Mouse (Mus musculus) small intestine, adult 2 months (tissue): ENCODE data around the gene Ttc28. TPM values are rescaled to one million over a fixed set of nuclear protein-coding genes. Genes with fewer than 3 reads are reported as not detected.

Experiments used
- H3K27ac ChIP-seq: fragments of 200-500 bp; 2 replicates; pipeline ENCODE4 v1.5.1; 2012; ENCODE audit warnings: low read depth, low read length, control low read depth, inconsistent platforms; ENCODE audit not compliant: insufficient read depth
- H3K27me3 ChIP-seq: fragments of 200-500 bp; 2 replicates; pipeline ENCODE4 v1.6.1; 2012; ENCODE audit warnings: mild to moderate bottlenecking, moderate library complexity, low read length, inconsistent platforms; ENCODE audit not compliant: control insufficient read depth, insufficient read depth
- H3K36me3 ChIP-seq: fragments of 200-500 bp; 2 replicates; pipeline ENCODE4 v1.6.1; 2012; ENCODE audit warnings: mild to moderate bottlenecking, low read length, control low read depth, inconsistent platforms; ENCODE audit not compliant: control insufficient read depth, insufficient read depth
- H3K4me1 ChIP-seq: fragments of 200-500 bp; 2 replicates; pipeline ENCODE4 v1.6.1; 2012; ENCODE audit warnings: low read length, inconsistent platforms, mixed read lengths; ENCODE audit not compliant: control insufficient read depth, insufficient read depth, insufficient read length
- H3K4me3 ChIP-seq: fragments of 200-500 bp; 2 replicates; pipeline ENCODE4 v1.5.1; 2012; ENCODE audit warnings: low read depth, mild to moderate bottlenecking, control low read depth, inconsistent platforms, low read length, moderate library complexity
- CTCF ChIP-seq: fragments of 200-500 bp; IDR thresholded peaks from 2 replicates; pipeline ENCODE4 v1.5.1; 2012; ENCODE audit warnings: low read depth, mild to moderate bottlenecking, control low read depth, inconsistent platforms, low read length, moderate library complexity, mixed read lengths; ENCODE audit not compliant: insufficient replicate concordance, insufficient read length; ENCODE audit errors: extremely low read depth
- POLR2A ChIP-seq: fragments of 200-500 bp; IDR thresholded peaks from 2 replicates; pipeline ENCODE4 v1.6.1; 2012; ENCODE audit warnings: low read depth, mild to moderate bottlenecking, control low read depth, inconsistent platforms, low read length, moderate library complexity
- WGBS: fragments of 180-500 bp; shearing (Covaris S2); methylation state at CpG from one replicate; pipeline ENCODE4 v1.1.7; 2018; 5-methylcytosine and 5-hydroxymethylcytosine counted together
- polyA plus RNA-seq: library from polyadenylated mRNA; depleted of rRNA; stranded (reverse); fragments of >200 nt; gene quantifications from 2 replicates; pipeline ENCODE4 v1.2.3, GENCODE M21; 2012

The Ttc28 gene
- polyA plus RNA-seq, 1 experiment, result 3.2 TPM

- WGBS, result 63% methylated on average over 1 of the region's 1 CpGs
- no peaks in the 10 kb centered on the region for H3K27me3 ChIP-seq
These were observed 10.3 kb downstream of the Ttc28 start for GRCm38 (mm10) chr5:110889945-110890344.

GRCm38 (mm10) chr5:110890561-110890960, 11.0 kb downstream of the Ttc28 start:
- no peak overlapping the region for H3K4me3 ChIP-seq
- no peaks in the 10 kb centered on the region for H3K36me3 ChIP-seq
- WGBS, result 90% methylated on average over 3 of the region's 3 CpGs
- H3K27ac ChIP-seq, result no peak overlapping the region
- no peak for TF ChIP-seq POLR2A
- no peak for TF ChIP-seq CTCF
- H3K4me1 ChIP-seq, result no peaks in the 10 kb centered on the region
- H3K27me3 ChIP-seq, result no peaks in the 10 kb centered on the region

More at GRCm38 (mm10) chr5:110889945-110890344, 10.3 kb downstream of the Ttc28 start:
- no peak overlapping the region for H3K27ac ChIP-seq
- no peak overlapping the region for H3K4me3 ChIP-seq
- TF ChIP-seq CTCF (no peak), POLR2A (no peak)
- no peaks in the 10 kb centered on the region for H3K4me1 ChIP-seq
- H3K36me3 ChIP-seq, result no peaks in the 10 kb centered on the region

GRCm38 (mm10) chr5:110897114-110897788, 17.6 kb downstream of the Ttc28 start:
- TF ChIP-seq CTCF (no peak), POLR2A (no peak)
- no peaks in the 10 kb centered on the region for H3K36me3 ChIP-seq
- no peaks in the 10 kb centered on the region for H3K4me1 ChIP-seq
- no peaks in the 10 kb centered on the region for H3K27me3 ChIP-seq
- H3K4me3 ChIP-seq, result no peak overlapping the region
- H3K27ac ChIP-seq, result no peak overlapping the region
- WGBS, result 55% methylated on average over 7 of the region's 7 CpGs

- Histone ChIP-seq H3K27ac (no peak overlapping the region), H3K4me3 (no peak overlapping the region), H3K36me3 (no peaks in the 10 kb centered on the region), H3K27me3 (no peaks in the 10 kb centered on the region), H3K4me1 (no peaks in the 10 kb centered on the region)
- WGBS, result 83% methylated on average over 7 of the region's 7 CpGs
- TF ChIP-seq CTCF (no peak), POLR2A (no peak)
These were observed 18.6 kb downstream of the Ttc28 start for GRCm38 (mm10) chr5:110898169-110898568.

- Histone ChIP-seq H3K4me1 (no peaks in the 10 kb centered on the region), H3K4me3 (no peak overlapping the region), H3K27ac (no peak overlapping the region), H3K27me3 (no peaks in the 10 kb centered on the region), H3K36me3 (no peaks in the 10 kb centered on the region)
- WGBS, result 85% methylated on average over 4 of the region's 4 CpGs
- no peak for TF ChIP-seq POLR2A
- TF ChIP-seq CTCF, result no peak
These were observed 19.2 kb downstream of the Ttc28 start for GRCm38 (mm10) chr5:110898785-110899184.

GRCm38 (mm10) chr5:110900331-110900730, 20.7 kb downstream of the Ttc28 start:
- Histone ChIP-seq H3K27ac (no peak overlapping the region), H3K4me3 (no peak overlapping the region), H3K36me3 (no peaks in the 10 kb centered on the region), H3K4me1 (no peaks in the 10 kb centered on the region), H3K27me3 (no peaks in the 10 kb centered on the region)
- no peak for TF ChIP-seq CTCF
- no peak for TF ChIP-seq POLR2A

- H3K4me1 ChIP-seq, result no peaks in the 10 kb centered on the region
- no peaks in the 10 kb centered on the region for H3K27me3 ChIP-seq
- no peak overlapping the region for H3K27ac ChIP-seq
- 91% methylated on average over 1 of the region's 1 CpGs for WGBS
- no peaks in the 10 kb centered on the region for H3K36me3 ChIP-seq
- no peak overlapping the region for H3K4me3 ChIP-seq
- no peak for TF ChIP-seq POLR2A
- TF ChIP-seq CTCF, result no peak
These were observed 27.1 kb downstream of the Ttc28 start for GRCm38 (mm10) chr5:110906708-110907107.
